In the genomic region with DNA sequence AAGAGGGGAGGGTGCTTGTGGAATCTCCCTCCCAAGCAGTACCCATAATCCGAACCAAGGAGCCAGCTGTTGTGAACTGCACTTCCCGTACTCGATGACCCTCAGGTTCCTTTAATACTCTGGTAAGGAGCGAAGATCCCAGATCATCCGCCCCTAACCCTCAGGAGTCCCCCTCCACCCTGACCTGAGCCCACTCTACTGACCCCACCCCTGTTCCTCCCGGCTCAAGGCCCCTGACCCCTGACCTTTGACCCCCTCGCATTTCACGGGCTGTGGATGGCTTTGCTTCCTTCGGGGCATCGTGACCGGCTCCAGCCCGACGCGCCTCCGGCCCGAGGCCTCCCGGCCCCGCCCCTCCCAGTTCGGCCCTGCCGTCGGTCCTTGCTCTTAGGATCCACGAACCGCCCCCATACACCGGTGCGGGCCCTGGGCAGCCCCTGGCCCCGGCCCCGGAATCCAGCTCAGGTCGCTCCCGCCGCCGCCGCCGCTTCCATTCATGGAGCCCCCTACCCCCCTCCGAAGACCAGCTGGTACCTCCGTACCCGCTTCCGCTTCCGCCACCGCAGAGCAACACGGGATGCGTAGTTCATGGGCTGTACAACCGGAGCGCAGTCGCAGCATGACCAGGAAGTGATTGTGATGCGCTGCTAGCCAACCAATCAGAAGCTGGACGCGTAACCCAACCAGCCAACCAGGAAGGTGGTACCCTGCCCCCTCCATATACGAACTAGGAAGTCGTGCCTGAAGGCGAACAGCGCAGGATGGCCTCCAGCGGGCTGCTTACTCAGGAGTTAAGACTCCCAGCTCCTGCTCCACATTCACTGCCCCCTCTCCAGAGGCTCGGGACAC, we compare ENCODE assay signal across 8 mouse cellular contexts. TPM values are rescaled to one million over a fixed set of nuclear protein-coding genes. Genes with fewer than 3 reads are reported as not detected.
DNase-seq lines count a peak whose midpoint lies in the region; ATAC-seq and TF ChIP-seq lines count a peak whose summit lies in the region.

A gene (minus strand): TSS at position 562 of the 849 bp plus-strand sequence.

- peak within 1 kb of the TSS; percentile 85 for H3K4me3 ChIP-seq in forebrain, embryonic 10.5 days
- peak within 1 kb of the TSS; percentile 74 for H3K4me3 ChIP-seq in heart, embryonic 15.5 days
- H3K4me3 ChIP-seq in liver, embryonic 14.5 days (ENCODE audit: insufficient read depth in 1 of 2, low read depth in 2 of 2, low read length in 2 of 2) = peak within 1 kb of the TSS; percentile 77 to 85
- H3K4me3 ChIP-seq in neural tube, embryonic 11.5 days (ENCODE audit: low read depth, low read length) = peak within 1 kb of the TSS; percentile 81
- peak within 1 kb of the TSS; percentile 76 for H3K4me3 ChIP-seq in stomach, postnatal 0 days (ENCODE audit: low read depth, low read length)

- H3K4me1 ChIP-seq in forebrain, embryonic 10.5 days = peaks cover 23% of the 10 kb centered on the region
- peaks cover 25% of the 10 kb centered on the region for H3K4me1 ChIP-seq in heart, embryonic 15.5 days (replicated peaks)
- peaks cover 0 to 3% of the 10 kb centered on the region in 2 experiments; a peak in 3 of 4 replicates for H3K4me1 ChIP-seq in liver, embryonic 14.5 days (replicated peaks; ENCODE audit: control insufficient read depth in 2 of 2, insufficient read depth in 2 of 2, low read length in 1 of 2)
- peaks cover 14% of the 10 kb centered on the region; the same call in 1 of the 2 replicates for H3K4me1 ChIP-seq in neural tube, embryonic 11.5 days (ENCODE audit: control insufficient read depth, insufficient read depth, low read length)
- no peaks in the 10 kb centered on the region for H3K4me1 ChIP-seq in stomach, postnatal 0 days (replicated peaks; ENCODE audit: control insufficient read depth, insufficient read depth)

- H3K27me3 ChIP-seq in forebrain, embryonic 10.5 days (ENCODE audit: poor library complexity, severe bottlenecking) = no peaks in the 10 kb centered on the region
- H3K27me3 ChIP-seq in heart, embryonic 15.5 days = no peaks in the 10 kb centered on the region
- H3K27me3 ChIP-seq in liver, embryonic 14.5 days (ENCODE audit: control insufficient read depth, insufficient read depth, low read length) = no peaks in the 10 kb centered on the region
- H3K27me3 ChIP-seq in neural tube, embryonic 11.5 days (ENCODE audit: control insufficient read depth, insufficient read depth, low read length) = no peaks in the 10 kb centered on the region
- no peaks in the 10 kb centered on the region for H3K27me3 ChIP-seq in stomach, postnatal 0 days (ENCODE audit: control insufficient read depth, insufficient read depth, low read length)

- peak within 1 kb of the TSS; percentile 82 for H3K9ac ChIP-seq in heart, embryonic 15.5 days
- H3K9ac ChIP-seq in liver, embryonic 14.5 days (replicated peaks) = peak within 1 kb of the TSS; percentile 67
- H3K9ac ChIP-seq in neural tube, embryonic 11.5 days (ENCODE audit: low read length) = peak within 1 kb of the TSS; percentile 88
- peak within 1 kb of the TSS; percentile 85 for H3K9ac ChIP-seq in stomach, postnatal 0 days (ENCODE audit: low read length)

- ATAC-seq in heart, embryonic 15.5 days (replicated peaks; ENCODE audit: insufficient number of reproducible peaks, insufficient read depth, low FRiP score, low read depth) = peak; percentile 97
- peak; percentile 95 for ATAC-seq in liver, embryonic 14.5 days (ENCODE audit: insufficient read depth)
- peak; percentile 96 for ATAC-seq in neural tube, embryonic 11.5 days (ENCODE audit: insufficient read depth, low FRiP score, low TSS enrichment)
- peak; percentile 97 for ATAC-seq in stomach, postnatal 0 days (ENCODE audit: low FRiP score, low TSS enrichment)

- peaks cover 6% of the 10 kb centered on the region for H3K9me3 ChIP-seq in forebrain, embryonic 10.5 days
- H3K9me3 ChIP-seq in heart, embryonic 15.5 days (replicated peaks) = no peaks in the 10 kb centered on the region; the same call in 1 of the 2 replicates
- no peaks in the 10 kb centered on the region; the same call in 1 of the 2 replicates for H3K9me3 ChIP-seq in liver, embryonic 14.5 days (ENCODE audit: control insufficient read depth, low read length)
- H3K9me3 ChIP-seq in neural tube, embryonic 11.5 days (ENCODE audit: control insufficient read depth, low read length) = peaks cover 5% of the 10 kb centered on the region
- H3K9me3 ChIP-seq in stomach, postnatal 0 days (ENCODE audit: control insufficient read depth, low read length) = peaks cover 5% of the 10 kb centered on the region

- peak within 1 kb of the TSS; percentile 96 for H3K27ac ChIP-seq in forebrain, embryonic 10.5 days
- H3K27ac ChIP-seq in heart, embryonic 15.5 days = peak within 1 kb of the TSS; percentile 78
- H3K27ac ChIP-seq in liver, embryonic 14.5 days = peak within 1 kb of the TSS; percentile 43
- peak within 1 kb of the TSS; percentile 76 for H3K27ac ChIP-seq in neural tube, embryonic 11.5 days (ENCODE audit: low read depth, low read length)
- H3K27ac ChIP-seq in stomach, postnatal 0 days (replicated peaks) = peak within 1 kb of the TSS; percentile 92

- TF ChIP-seq CTCF in liver, embryonic 14.5 days (IDR thresholded peaks at IDR 0.05; ENCODE audit: low read depth) = peak; percentile 23; the same call in 1 of the 2 replicates
- TF ChIP-seq CTCF in stomach, postnatal 0 days (IDR thresholded peaks at IDR 0.05; ENCODE audit: low read depth) = no peak

- WGBS in forebrain, embryonic 10.5 days = under 1% methylated on average over 53 of the region's 53 CpGs
- WGBS in heart, embryonic 15.5 days = under 1% methylated on average over 53 of the region's 53 CpGs
- WGBS in liver, embryonic 14.5 days (ENCODE audit: insufficient replicate concordance) = 1% methylated on average over 53 of the region's 53 CpGs
- WGBS in neural tube, embryonic 11.5 days = under 1% methylated on average over 53 of the region's 53 CpGs
- under 1% methylated on average over 52 of the region's 53 CpGs for WGBS in stomach, postnatal 0 days

- peak; percentile 89 to 90 for DNase-seq in CD8-positive naive resting alpha-beta T cell, adult 2 months (ENCODE audit: low read depth in 2 of 2, low spot score in 2 of 2)
- DNase-seq in c-Kit-positive CD71-negative TER-119-negative erythroid progenitor cells, embryonic 14.5 days (ENCODE audit: low read depth) = peak; percentile 94
- peak; percentile 98 for DNase-seq in forebrain, embryonic 10.5 days (ENCODE audit: extremely low spot score, low spot score)
- DNase-seq in kidney, postnatal 25 days = peak; percentile 97 to 99
- DNase-seq in liver, embryonic 14.5 days (ENCODE audit: low read depth in 3 of 3, low spot score in 3 of 3) = peak; percentile 94 to 96 (median 95)
- peak; percentile 96 for DNase-seq in neural tube, embryonic 11.5 days (ENCODE audit: low spot score)
- DNase-seq in stomach, postnatal 0 days (ENCODE audit: low spot score) = peak; percentile 96

- peaks cover 83% of the 10 kb centered on the region for H3K36me3 ChIP-seq in forebrain, embryonic 10.5 days (replicated peaks)
- peaks cover 74% of the 10 kb centered on the region for H3K36me3 ChIP-seq in heart, embryonic 15.5 days
- H3K36me3 ChIP-seq in liver, embryonic 14.5 days (replicated peaks; ENCODE audit: control insufficient read depth, insufficient read depth, low read depth) = peaks cover 76% of the 10 kb centered on the region
- peaks cover 36% of the 10 kb centered on the region for H3K36me3 ChIP-seq in neural tube, embryonic 11.5 days (ENCODE audit: control insufficient read depth, insufficient read depth, low read length)
- H3K36me3 ChIP-seq in stomach, postnatal 0 days (ENCODE audit: control insufficient read depth, insufficient read depth, low read length) = peaks cover 36% of the 10 kb centered on the region

- peak within 1 kb of the TSS; percentile 77 for H3K4me2 ChIP-seq in heart, embryonic 15.5 days
- H3K4me2 ChIP-seq in liver, embryonic 14.5 days (ENCODE audit: low read depth) = peak within 1 kb of the TSS; percentile 87
- peak within 1 kb of the TSS; percentile 89 for H3K4me2 ChIP-seq in neural tube, embryonic 11.5 days (ENCODE audit: low read depth)
- H3K4me2 ChIP-seq in stomach, postnatal 0 days (replicated peaks; ENCODE audit: low read depth) = peak within 1 kb of the TSS; percentile 85

- TF ChIP-seq EP300 in liver, embryonic 14.5 days (IDR thresholded peaks at IDR 0.05; ENCODE audit: low read depth) = 0 out of 2 replicates have a peak, but pooled peaks have one; percentile 12
- peak; percentile 84 for TF ChIP-seq EP300 in stomach, postnatal 0 days (optimal IDR thresholded peaks at IDR 0.05)

RNA-seq across cellular contexts. Expression of the gene that starts here (rescaled TPM):
- polyA plus RNA-seq in forebrain, embryonic 10.5 days (2016; fragmentation: Nextera tagmentation; extraction: Ambion mirVana) = 8.5 and 9.0 TPM in 2 replicates
- 5.4 and 8.0 TPM in 2 replicates for polyA plus RNA-seq in heart, embryonic 15.5 days (2015; fragmentation: Nextera tagmentation; extraction: Ambion mirVana)
- polyA plus RNA-seq in liver, embryonic 14.5 days (2012; rRNA removed) = 8.5 and 8.8 TPM in 2 replicates
- polyA plus RNA-seq in liver, embryonic 14.5 days (2014; fragmentation: Nextera tagmentation; extraction: Ambion mirVana) = 0.80 and 1.2 TPM in 2 replicates
- 6.4 and 7.0 TPM in 2 replicates for polyA plus RNA-seq in neural tube, embryonic 11.5 days (2014; fragmentation: Nextera tagmentation; extraction: Ambion mirVana)
- 4.8 and 5.3 TPM in 2 replicates for polyA plus RNA-seq in stomach, postnatal 0 days (2015; fragmentation: Nextera tagmentation; extraction: Ambion mirVana)

Comparison
In these comparisons a context has a peak if more than half of its experiments do, and no peak if none do; other contexts are left out.
1. Peak in every context shown above with its lines: DNase-seq, ATAC-seq, H3K4me3 ChIP-seq and H3K27ac ChIP-seq.
2. H3K27ac ChIP-seq: peak in every context shown above with its lines; median percentile 96 in forebrain, embryonic 10.5 days; 92 in stomach, postnatal 0 days; 78 in heart, embryonic 15.5 days; 76 in neural tube, embryonic 11.5 days; 43 in liver, embryonic 14.5 days.